Mouse (Mus musculus) midbrain, embryonic 12.5 days (tissue): ENCODE measurements around the gene Atoh1. TPM values are rescaled to one million over a fixed set of nuclear protein-coding genes. Genes with fewer than 3 reads are reported as not detected.

ENCODE experiments used
- ATAC-seq: fragments of 200-750 bp; cut with Nextera tagmentation; 2 replicates; pipeline ENCODE4 v1.8.0; 2017; ENCODE audit warnings: low read depth, moderate TSS enrichment, moderate library complexity; ENCODE audit not compliant: low FRiP score
- H3K27ac ChIP-seq: fragments of 300-500 bp; sonication (generic); replicated peaks from 2 replicates; pipeline ENCODE4 v1.5.1; 2016; ENCODE audit warnings: mild to moderate bottlenecking
- H3K27me3 ChIP-seq: fragments of 300-500 bp; sonication (generic); 2 replicates; pipeline ENCODE4 v1.6.1; 2016; ENCODE audit warnings: mild to moderate bottlenecking
- H3K36me3 ChIP-seq: fragments of 300-500 bp; sonication (generic); 2 replicates; pipeline ENCODE4 v1.6.1; 2016
- H3K4me1 ChIP-seq: fragments of 300-500 bp; sonication (generic); 2 replicates; pipeline ENCODE4 v1.6.1; 2016
- H3K4me2 ChIP-seq: fragments of 300-500 bp; sonication (generic); replicated peaks from 2 replicates; pipeline ENCODE4 v1.6.1; 2016; ENCODE audit warnings: mild to moderate bottlenecking, moderate library complexity
- H3K4me3 ChIP-seq: fragments of 300-500 bp; sonication (generic); 2 replicates; pipeline ENCODE4 v1.5.1; 2016; ENCODE audit warnings: mild to moderate bottlenecking
- H3K9ac ChIP-seq: fragments of 300-500 bp; sonication (generic); replicated peaks from 2 replicates; pipeline ENCODE4 v1.6.1; 2016; ENCODE audit warnings: mild to moderate bottlenecking, moderate library complexity
- H3K9me3 ChIP-seq: fragments of 300-500 bp; sonication (generic); 2 replicates; pipeline ENCODE4 v1.6.1; 2016; ENCODE audit warnings: mild to moderate bottlenecking
- WGBS: fragments of 180-500 bp; shearing (Covaris S2); methylation state at CpG from one replicate; pipeline ENCODE4 v1.1.7; 2016; 5-methylcytosine and 5-hydroxymethylcytosine counted together
- polyA plus RNA-seq: library from polyadenylated mRNA; unstranded; fragments of >200 nt; fragmentation: Nextera tagmentation; extraction: Ambion mirVana; gene quantifications from 2 replicates; pipeline ENCODE4 v1.2.1, GENCODE M21; 2016

The Atoh1 gene
- polyA plus RNA-seq: 0.90 and 2.6 TPM in 2 replicates

DNA sequence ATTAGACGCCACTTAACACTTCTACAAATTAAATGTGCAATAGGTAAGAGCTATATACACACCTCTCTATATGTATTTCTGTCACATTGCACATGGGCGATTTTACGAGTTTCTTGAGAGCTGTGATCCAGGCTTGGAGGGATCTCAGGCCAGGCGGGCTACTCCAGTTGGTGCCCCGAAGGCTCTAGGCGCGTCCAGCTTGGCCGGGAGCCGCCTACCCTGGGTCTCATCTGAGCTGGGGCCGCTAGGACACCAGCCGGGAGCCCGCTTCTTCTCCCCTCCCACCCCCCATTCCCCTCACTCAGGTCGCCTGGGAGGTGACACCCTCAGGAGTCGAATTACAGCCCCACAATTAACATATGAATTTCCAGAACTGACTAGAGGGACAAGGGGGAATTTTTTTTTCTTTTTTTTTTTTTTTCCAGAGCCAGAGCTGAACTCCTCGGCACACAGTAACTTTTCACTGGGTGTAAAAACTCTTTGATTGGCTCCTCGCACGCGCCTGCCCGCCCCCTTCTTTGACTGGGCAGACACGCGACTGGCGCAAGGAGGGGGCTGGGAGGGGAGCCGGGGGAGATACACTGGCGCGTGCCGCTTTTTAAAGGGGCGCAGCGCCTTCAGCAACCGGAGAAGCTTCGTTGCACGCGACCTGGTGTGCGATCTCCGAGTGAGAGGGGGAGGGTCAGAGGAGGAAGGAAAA is at the start of gene Atoh1:
TSS of gene Atoh1 (plus strand) at position 627 of the 700 bp plus-strand sequence.
- peak within 1 kb of the TSS; percentile 42 for H3K4me3 ChIP-seq
- H3K9ac ChIP-seq: peak within 1 kb of the TSS; percentile 31; the same call in 1 of the 2 replicates
- peaks cover 22% of the 10 kb centered on the region for H3K4me1 ChIP-seq
- ATAC-seq: peak; percentile 85
- H3K27ac ChIP-seq: no peak within 1 kb of the TSS
- WGBS: under 1% methylated on average over 34 of the region's 34 CpGs
- peak within 1 kb of the TSS; percentile 79 for H3K4me2 ChIP-seq
- H3K27me3 ChIP-seq: peaks cover 69% of the 10 kb centered on the region
- no peaks in the 10 kb centered on the region for H3K9me3 ChIP-seq
- no peaks in the 10 kb centered on the region for H3K36me3 ChIP-seq

DNA sequence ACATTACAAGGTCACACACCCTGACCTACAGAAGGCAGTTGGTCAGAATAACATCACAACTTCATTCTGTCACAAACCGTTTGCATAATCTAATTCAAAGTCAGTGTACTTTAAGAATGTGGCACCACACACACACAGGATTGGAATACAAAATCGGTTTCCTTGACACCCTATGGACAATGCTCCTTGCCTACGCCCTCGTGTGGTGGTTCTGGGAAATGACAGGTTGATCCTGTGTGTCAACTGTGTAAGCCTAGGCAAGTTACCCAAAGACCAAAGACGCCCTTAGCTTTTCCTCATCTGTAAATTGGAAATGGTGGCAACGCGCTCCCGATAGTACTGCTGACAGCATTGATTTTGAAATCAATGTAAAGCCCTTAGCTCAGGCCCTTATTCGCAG is 45.0 kb upstream of the Atoh1 start:
- Histone ChIP-seq H3K4me3 (no peak overlapping the region), H3K27ac (no peak overlapping the region), H3K27me3 (peaks cover 34% of the 10 kb centered on the region), H3K9me3 (no peaks in the 10 kb centered on the region), H3K4me2 (no peak overlapping the region), H3K9ac (no peak overlapping the region), H3K36me3 (no peaks in the 10 kb centered on the region), H3K4me1 (peaks cover 10% of the 10 kb centered on the region)
- peak; percentile 7; the same call in 1 of the 2 replicates for ATAC-seq
- 29% methylated on average over 9 of the region's 9 CpGs for WGBS

GRCm38 (mm10) chr6:64684973-64685372 is 44.0 kb upstream of the Atoh1 start:
- Histone ChIP-seq H3K27me3 (peaks cover 36% of the 10 kb centered on the region), H3K36me3 (no peaks in the 10 kb centered on the region), H3K4me2 (peak overlapping the region; percentile 32), H3K9me3 (no peaks in the 10 kb centered on the region), H3K27ac (no peak overlapping the region), H3K4me3 (no peak overlapping the region), H3K4me1 (peaks cover 10% of the 10 kb centered on the region), H3K9ac (no peak overlapping the region)
- peak; percentile 23; the same call in 1 of the 2 replicates for ATAC-seq
- WGBS: 3% methylated on average over 5 of the region's 5 CpGs

GRCm38 (mm10) chr6:64688181-64688944 is 40.6 kb upstream of the Atoh1 start:
- H3K9me3 ChIP-seq: no peaks in the 10 kb centered on the region
- peak overlapping the region; percentile 49 for H3K4me2 ChIP-seq
- no peak overlapping the region for H3K27ac ChIP-seq
- H3K36me3 ChIP-seq: no peaks in the 10 kb centered on the region
- peak overlapping the region; percentile 27 for H3K4me3 ChIP-seq
- peaks cover 55% of the 10 kb centered on the region for H3K27me3 ChIP-seq
- H3K9ac ChIP-seq: no peak overlapping the region
- peaks cover 10% of the 10 kb centered on the region for H3K4me1 ChIP-seq
- 4% methylated on average over 19 of the region's 19 CpGs for WGBS
- peak; percentile 62 for ATAC-seq

GRCm38 (mm10) chr6:64694688-64695087 is 34.2 kb upstream of the Atoh1 start:
- no peaks in the 10 kb centered on the region for H3K36me3 ChIP-seq
- no peaks in the 10 kb centered on the region for H3K9me3 ChIP-seq
- H3K9ac ChIP-seq: no peak overlapping the region
- H3K27ac ChIP-seq: no peak overlapping the region
- H3K4me2 ChIP-seq: 0 out of 2 replicates have a peak overlapping the region, but pooled peaks have one; percentile 8
- WGBS: 22% methylated on average over 7 of the region's 7 CpGs
- H3K4me1 ChIP-seq: peaks cover 6% of the 10 kb centered on the region; the same call in 1 of the 2 replicates
- peaks cover 31% of the 10 kb centered on the region for H3K27me3 ChIP-seq
- no peak for ATAC-seq
- no peak overlapping the region for H3K4me3 ChIP-seq

DNA sequence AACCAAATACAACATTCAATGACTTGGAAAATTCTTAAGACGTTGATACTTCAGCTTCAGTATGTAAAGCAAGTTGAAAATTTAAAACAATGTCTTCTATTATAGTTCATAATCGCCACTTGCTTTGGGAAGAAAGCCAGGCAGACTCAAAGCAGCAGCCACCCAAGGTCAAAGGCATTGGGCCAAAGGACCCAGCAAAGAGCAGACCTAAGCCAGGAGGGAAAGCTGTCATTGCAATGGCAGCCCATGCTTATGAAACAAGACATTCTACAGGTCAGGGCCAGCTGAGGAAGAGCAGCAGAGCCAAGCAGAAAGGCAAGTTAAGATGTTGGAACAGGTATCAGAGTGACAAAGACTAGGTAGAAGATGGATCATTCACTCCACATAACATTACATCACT is 25.3 kb upstream of the Atoh1 start:
- Histone ChIP-seq H3K4me2 (no peak overlapping the region), H3K36me3 (no peaks in the 10 kb centered on the region), H3K9ac (no peak overlapping the region), H3K9me3 (no peaks in the 10 kb centered on the region), H3K4me3 (no peak overlapping the region), H3K4me1 (no peaks in the 10 kb centered on the region), H3K27me3 (no peaks in the 10 kb centered on the region; the same call in 1 of the 2 replicates), H3K27ac (no peak overlapping the region)
- no peak for ATAC-seq
- WGBS: 85% methylated on average over 2 of the region's 2 CpGs

- no peaks in the 10 kb centered on the region for H3K36me3 ChIP-seq
- H3K4me1 ChIP-seq: peaks cover 22% of the 10 kb centered on the region
- H3K9ac ChIP-seq: no peak overlapping the region
- peaks cover 62% of the 10 kb centered on the region for H3K27me3 ChIP-seq
- WGBS: under 1% methylated on average over 29 of the region's 29 CpGs
- H3K4me2 ChIP-seq: peak overlapping the region; percentile 79
- H3K27ac ChIP-seq: no peak overlapping the region
- peak; percentile 34; the same call in 1 of the 2 replicates for ATAC-seq
- no peaks in the 10 kb centered on the region for H3K9me3 ChIP-seq
- peak overlapping the region; percentile 42 for H3K4me3 ChIP-seq
These were observed 1.0 kb upstream of the Atoh1 start for GRCm38 (mm10) chr6:64727751-64728403.

DNA sequence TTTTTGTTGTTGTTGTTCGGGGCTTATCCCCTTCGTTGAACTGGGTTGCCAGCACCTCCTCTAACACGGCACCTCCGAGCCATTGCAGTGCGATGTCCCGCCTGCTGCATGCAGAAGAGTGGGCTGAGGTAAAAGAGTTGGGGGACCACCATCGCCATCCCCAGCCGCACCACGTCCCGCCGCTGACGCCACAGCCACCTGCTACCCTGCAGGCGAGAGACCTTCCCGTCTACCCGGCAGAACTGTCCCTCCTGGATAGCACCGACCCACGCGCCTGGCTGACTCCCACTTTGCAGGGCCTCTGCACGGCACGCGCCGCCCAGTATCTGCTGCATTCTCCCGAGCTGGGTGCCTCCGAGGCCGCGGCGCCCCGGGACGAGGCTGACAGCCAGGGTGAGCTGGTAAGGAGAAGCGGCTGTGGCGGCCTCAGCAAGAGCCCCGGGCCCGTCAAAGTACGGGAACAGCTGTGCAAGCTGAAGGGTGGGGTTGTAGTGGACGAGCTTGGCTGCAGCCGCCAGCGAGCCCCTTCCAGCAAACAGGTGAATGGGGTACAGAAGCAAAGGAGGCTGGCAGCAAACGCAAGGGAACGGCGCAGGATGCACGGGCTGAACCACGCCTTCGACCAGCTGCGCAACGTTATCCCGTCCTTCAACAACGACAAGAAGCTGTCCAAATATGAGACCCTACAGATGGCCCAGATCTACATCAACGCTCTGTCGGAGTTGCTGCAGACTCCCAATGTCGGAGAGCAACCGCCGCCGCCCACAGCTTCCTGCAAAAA is 496 bp downstream of the Atoh1 start:
- no peaks in the 10 kb centered on the region for H3K36me3 ChIP-seq
- under 1% methylated on average over 53 of the region's 53 CpGs for whole genome bisulfite sequencing
- peak; percentile 73 for ATAC-seq
- H3K4me2 ChIP-seq: peak overlapping the region; percentile 79
- H3K4me3 ChIP-seq: peak overlapping the region; percentile 42
- H3K27ac ChIP-seq: no peak overlapping the region
- H3K27me3 ChIP-seq: peaks cover 77% of the 10 kb centered on the region
- H3K9ac ChIP-seq: peak overlapping the region; percentile 31; the same call in 1 of the 2 replicates
- peaks cover 29% of the 10 kb centered on the region for H3K4me1 ChIP-seq
- no peaks in the 10 kb centered on the region for H3K9me3 ChIP-seq

DNA sequence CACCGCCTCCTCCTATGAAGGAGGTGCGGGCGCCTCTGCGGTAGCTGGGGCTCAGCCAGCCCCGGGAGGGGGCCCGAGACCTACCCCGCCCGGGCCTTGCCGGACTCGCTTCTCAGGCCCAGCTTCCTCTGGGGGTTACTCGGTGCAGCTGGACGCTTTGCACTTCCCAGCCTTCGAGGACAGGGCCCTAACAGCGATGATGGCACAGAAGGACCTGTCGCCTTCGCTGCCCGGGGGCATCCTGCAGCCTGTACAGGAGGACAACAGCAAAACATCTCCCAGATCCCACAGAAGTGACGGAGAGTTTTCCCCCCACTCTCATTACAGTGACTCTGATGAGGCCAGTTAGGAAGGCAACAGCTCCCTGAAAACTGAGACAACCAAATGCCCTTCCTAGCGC is 1.1 kb downstream of the Atoh1 start:
- H3K9ac ChIP-seq: no peak overlapping the region
- H3K36me3 ChIP-seq: no peaks in the 10 kb centered on the region
- ATAC-seq: 0 out of 2 replicates have a peak, but pooled peaks have one; percentile 4
- peaks cover 33% of the 10 kb centered on the region for H3K4me1 ChIP-seq
- H3K9me3 ChIP-seq: no peaks in the 10 kb centered on the region
- peak overlapping the region; percentile 79 for H3K4me2 ChIP-seq
- peaks cover 83% of the 10 kb centered on the region for H3K27me3 ChIP-seq
- H3K27ac ChIP-seq: no peak overlapping the region
- 0% methylated on average over 19 of the region's 19 CpGs for WGBS
- peak overlapping the region; percentile 42 for H3K4me3 ChIP-seq

- H3K9ac ChIP-seq: no peak overlapping the region
- H3K9me3 ChIP-seq: no peaks in the 10 kb centered on the region
- peak overlapping the region; percentile 42 for H3K4me3 ChIP-seq
- WGBS: 2% methylated on average over 14 of the region's 14 CpGs
- H3K27ac ChIP-seq: no peak overlapping the region
- H3K27me3 ChIP-seq: peaks cover 88% of the 10 kb centered on the region
- 0 out of 2 replicates have a peak overlapping the region, but pooled peaks have one; percentile 79 for H3K4me2 ChIP-seq
- ATAC-seq: no peak
- H3K36me3 ChIP-seq: no peaks in the 10 kb centered on the region
- peaks cover 33% of the 10 kb centered on the region for H3K4me1 ChIP-seq
These were observed 1.6 kb downstream of the Atoh1 start for GRCm38 (mm10) chr6:64730506-64731020.

DNA sequence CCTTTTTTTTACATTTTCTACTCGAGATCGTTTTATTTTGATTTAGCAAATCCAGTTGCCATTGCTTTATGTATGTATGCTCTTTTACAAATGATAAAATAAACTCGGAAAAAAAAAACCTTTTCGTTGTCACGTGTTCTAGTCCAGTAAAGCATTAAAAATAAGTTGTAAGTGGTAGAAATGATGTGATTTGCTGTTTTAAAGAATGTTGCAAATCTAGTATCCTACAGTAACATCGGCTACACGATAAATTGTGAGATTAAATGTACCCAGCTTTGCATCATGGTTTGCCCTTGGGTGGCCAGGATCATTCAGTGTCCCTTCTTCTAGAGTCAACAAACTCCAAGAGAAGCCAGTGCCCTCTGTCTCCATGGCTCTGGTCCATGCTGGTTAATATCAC is 2.2 kb downstream of the Atoh1 start:
- Histone ChIP-seq H3K9me3 (no peaks in the 10 kb centered on the region), H3K4me3 (no peak overlapping the region), H3K9ac (no peak overlapping the region), H3K36me3 (no peaks in the 10 kb centered on the region), H3K4me1 (peaks cover 33% of the 10 kb centered on the region), H3K27ac (no peak overlapping the region), H3K27me3 (peaks cover 91% of the 10 kb centered on the region), H3K4me2 (no peak overlapping the region)
- WGBS: 7% methylated on average over 7 of the region's 7 CpGs
- no peak for ATAC-seq
